Mouse (Mus musculus) lung, adult 2 months (tissue): ENCODE measurements around the gene Tsc22d1.

Source experiments
- CTCF ChIP-seq: fragments of 200-500 bp; IDR thresholded peaks from 2 replicates; pipeline ENCODE4 v1.5.1; 2011; ENCODE audit warnings: mild to moderate bottlenecking, low read length, control low read depth; ENCODE audit not compliant: insufficient read depth
- POLR2A ChIP-seq: fragments of 200-500 bp; IDR thresholded peaks from 2 replicates; pipeline ENCODE4 v1.6.1; 2011; ENCODE audit warnings: low read depth, mild to moderate bottlenecking, control low read depth, low read length, borderline replicate concordance; ENCODE audit errors: extremely low read depth

GRCm38 (mm10) chr14:76428855-76429254 is 14.1 kb downstream of the Tsc22d1 start:
- no peak for TF ChIP-seq POLR2A
- TF ChIP-seq CTCF, result no peak
